Mouse (Mus musculus): ENCODE measurements around the gene Depdc5.
"Not testable (repeated sequence)": the region's sequence is repeated elsewhere in the genome, so short reads cannot be mapped to it uniquely, and the experiment has no call there.

Depdc5 gene

GRCm38 (mm10) chr5:32863253-32864228, at the start of gene Depdc5:
TSS of gene Depdc5 (plus strand) at chr5:32863701.
- DNase-seq (ENCODE audit: low spot score in 2 of 2) = peak; percentile 93 to 98

GRCm38 (mm10) chr5:32815396-32815795, 48.1 kb upstream of the Depdc5 start:
- DNase-seq (ENCODE audit: low spot score in 2 of 2) = no peak

GRCm38 (mm10) chr5:32820471-32820870, 43.0 kb upstream of the Depdc5 start:
- DNase-seq (ENCODE audit: low spot score in 2 of 2) = no peak

DNA sequence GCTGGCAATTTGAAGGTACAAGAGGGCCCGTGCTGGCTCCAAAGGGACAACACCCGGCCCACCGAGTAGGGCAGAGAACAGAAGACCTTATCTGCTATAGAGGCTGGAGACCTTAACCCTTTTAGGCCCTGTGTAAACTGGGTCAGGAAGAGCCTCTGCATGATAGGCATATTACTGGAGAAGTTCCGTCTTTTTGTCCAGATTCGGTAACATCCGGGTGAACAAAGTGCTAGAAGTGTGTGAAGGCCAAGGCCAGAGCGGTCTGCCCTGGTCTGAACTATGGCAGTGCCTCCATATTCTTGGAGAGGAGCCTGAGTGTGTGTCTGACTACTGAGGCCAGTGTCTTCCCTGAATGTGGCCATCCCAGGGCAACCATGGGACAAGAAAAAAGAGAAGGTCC, 36.5 kb upstream of the Depdc5 start, which contains the start of gene Gm20671:
Gene Gm20671 (minus strand): TSS at position 101 of the 400 bp plus-strand sequence.
- no peak for DNase-seq (ENCODE audit: low spot score in 2 of 2)

GRCm38 (mm10) chr5:32828766-32829165, 34.7 kb upstream of the Depdc5 start:
- DNase-seq (ENCODE audit: low spot score in 2 of 2) = not testable (repeated sequence)

- no peak for DNase-seq (ENCODE audit: low spot score in 2 of 2)
Observed at GRCm38 (mm10) chr5:32830054-32830453, 33.4 kb upstream of the Depdc5 start.

GRCm38 (mm10) chr5:32834497-32834896, 29.0 kb upstream of the Depdc5 start:
- DNase-seq (ENCODE audit: low spot score in 2 of 2) = no peak

- no peak for DNase-seq (ENCODE audit: low spot score in 2 of 2)
Observed at GRCm38 (mm10) chr5:32836976-32837375, 26.5 kb upstream of the Depdc5 start.

GRCm38 (mm10) chr5:32840029-32840428, 23.5 kb upstream of the Depdc5 start:
- DNase-seq (ENCODE audit: low spot score in 2 of 2) = no peak

DNA sequence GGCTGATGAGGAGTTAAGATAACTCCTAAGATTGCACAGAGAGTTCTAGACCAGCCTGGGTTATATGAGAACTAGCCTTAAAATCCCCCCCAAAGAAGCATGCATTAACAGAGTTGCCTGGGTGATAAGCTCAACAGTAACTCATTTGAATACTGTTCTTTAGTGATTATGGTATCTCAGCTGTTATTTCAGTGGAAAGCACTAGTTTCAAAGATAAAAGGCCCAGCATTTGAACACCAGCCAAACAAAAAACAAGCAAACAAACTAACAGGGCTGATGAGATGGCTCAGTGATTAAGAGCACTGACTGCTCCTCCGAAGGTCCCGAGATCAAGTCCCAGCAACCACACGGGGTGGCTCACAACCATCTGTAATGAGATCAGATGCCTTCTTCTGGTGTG, 14.3 kb upstream of the Depdc5 start:
- no peak for DNase-seq (ENCODE audit: low spot score in 2 of 2)

- DNase-seq (ENCODE audit: low spot score in 2 of 2) = not testable (repeated sequence)
Observed at GRCm38 (mm10) chr5:32849580-32849979, 13.9 kb upstream of the Depdc5 start.

DNA sequence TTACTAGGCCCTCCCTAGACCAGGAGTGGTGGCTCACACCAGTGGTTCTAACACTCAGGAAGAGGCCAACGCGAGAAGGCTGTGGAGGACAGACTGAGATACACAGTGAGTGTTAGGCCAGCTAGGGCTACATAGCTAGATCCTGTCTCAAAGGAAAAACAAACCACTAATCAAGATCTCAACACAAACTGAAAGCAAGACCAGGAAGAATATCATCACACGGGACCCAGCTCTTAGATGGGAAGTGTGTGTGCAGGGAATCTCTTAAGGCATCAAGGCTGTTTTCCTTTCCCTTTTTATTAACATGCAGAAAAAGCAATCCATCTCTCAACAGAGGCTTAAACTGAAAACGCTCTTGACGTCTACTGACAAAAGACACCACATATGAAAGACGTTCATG, 11.5 kb upstream of the Depdc5 start:
- DNase-seq (ENCODE audit: low spot score in 2 of 2) = no peak

DNA sequence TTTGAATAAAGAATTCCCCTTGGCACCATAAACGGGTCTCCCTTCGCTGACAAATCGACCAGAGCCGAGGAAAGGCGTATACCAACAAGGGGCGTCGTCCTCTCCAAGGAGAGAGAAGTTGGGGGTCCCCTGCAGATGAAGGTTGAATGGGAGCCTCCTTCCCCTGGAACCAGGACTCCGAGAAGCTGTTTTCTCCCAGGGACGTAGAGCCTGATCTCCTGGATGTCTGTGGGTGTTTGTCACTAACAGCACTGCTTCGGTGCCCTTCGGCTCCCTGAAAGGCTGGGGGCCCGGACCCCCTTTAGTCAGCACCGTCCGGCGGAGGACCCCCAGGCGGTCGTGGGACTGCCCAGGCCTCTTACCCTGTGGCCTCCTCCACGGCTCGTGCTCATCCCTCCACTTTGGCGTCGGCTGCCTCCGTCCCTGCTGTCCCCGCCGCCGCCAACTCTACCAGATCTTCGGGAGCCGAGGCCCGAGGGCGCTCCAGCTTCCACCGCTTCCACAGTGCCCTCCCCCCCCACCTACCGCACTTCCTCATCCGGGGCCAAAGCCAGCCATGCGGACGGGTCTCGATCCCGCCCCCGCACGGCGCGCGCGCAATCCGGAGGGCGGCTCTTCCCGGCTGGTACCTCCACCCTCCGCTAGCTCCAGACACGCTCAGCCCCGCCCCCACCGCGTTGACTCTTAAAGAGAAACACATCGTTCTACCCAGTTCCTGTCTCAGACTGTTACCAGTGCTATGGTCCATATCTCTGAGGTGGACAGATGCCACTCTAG, 9.6 kb upstream of the Depdc5 start, which contains the start of gene Prr14l:
Gene Prr14l (minus strand): TSS at position 526 of the 777 bp plus-strand sequence.
- peak; percentile 99 for DNase-seq (ENCODE audit: low spot score in 2 of 2)

- DNase-seq (ENCODE audit: low spot score in 2 of 2) = no peak
Observed at GRCm38 (mm10) chr5:32854818-32855217, 8.7 kb upstream of the Depdc5 start.

GRCm38 (mm10) chr5:32855274-32855673, 8.2 kb upstream of the Depdc5 start:
- not testable (repeated sequence) for DNase-seq (ENCODE audit: low spot score in 2 of 2)

DNA sequence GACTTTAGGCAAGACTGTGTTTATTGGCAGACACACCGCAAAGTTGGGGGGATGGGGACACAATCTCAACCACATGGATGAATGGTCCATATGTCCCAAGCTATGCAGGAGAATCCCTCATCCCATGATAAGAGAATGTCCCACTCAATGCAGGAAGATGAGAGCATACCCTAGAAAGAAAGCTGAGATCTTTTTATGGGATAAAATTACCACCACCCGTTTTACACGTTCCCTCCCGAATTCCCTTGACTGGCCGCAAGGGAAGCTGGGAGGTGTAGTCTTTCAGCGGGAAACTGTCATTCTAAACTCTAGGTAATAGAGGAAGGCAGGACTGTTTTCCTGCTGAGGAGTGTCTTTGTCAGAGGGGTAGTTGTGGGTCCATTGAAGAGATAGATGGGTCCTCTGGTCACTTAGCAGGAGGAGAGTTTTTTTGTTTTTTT, 5.7 kb upstream of the Depdc5 start:
- DNase-seq (ENCODE audit: low spot score in 2 of 2) = peak in 1 of 2 experiments; percentile 64

DNA sequence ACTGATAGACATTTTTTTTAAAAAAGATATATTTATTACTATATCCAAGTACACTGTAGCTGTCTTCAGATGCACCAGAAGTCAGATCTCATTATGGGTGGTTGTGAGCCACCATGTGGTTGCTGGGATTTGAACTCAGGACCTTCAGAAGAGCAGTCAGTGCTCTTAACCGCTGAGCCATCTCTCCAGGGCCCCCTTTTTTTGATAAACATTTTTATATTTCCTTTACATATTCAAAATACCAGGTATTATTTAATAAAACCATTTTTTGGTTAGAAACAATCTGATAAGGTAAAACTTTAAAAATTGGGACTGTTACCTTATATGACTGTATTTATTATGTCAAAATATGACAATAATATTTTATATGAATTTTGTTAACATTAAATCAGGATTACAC, 2.4 kb upstream of the Depdc5 start:
- no peak for DNase-seq (ENCODE audit: low spot score in 2 of 2)

DNA sequence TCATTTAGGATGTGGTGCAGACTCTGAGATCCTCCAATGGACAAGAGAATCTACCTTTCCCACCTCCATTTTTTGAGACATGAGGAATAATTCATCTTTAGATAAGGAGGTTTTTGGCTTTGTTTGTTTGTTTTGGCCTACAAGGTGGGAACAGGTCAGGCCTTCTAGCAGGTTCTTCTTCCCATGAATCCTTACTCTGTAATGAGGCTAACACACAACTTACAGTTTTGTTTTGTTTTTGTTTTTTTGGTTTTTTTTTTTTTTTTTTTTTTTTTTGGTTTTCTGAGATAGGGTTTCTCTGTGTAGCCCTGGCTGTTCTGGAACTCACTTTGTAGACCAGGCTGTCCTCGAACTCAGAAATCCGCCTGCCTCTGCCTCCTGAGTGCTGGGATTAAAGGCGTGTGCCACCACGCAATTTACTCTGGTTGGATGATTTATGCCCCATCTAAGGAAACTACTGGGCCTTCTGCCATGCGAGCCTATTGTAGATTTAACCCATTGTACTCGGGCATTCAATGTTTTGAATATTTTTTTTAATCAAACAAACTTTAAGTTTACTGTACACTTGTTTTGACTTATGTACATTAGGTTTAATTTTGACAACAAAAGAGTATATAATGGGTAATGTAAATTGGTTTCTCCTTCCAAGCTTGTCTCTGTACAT, 900 bp upstream of the Depdc5 start:
- DNase-seq (ENCODE audit: low spot score in 2 of 2) = no peak

DNA sequence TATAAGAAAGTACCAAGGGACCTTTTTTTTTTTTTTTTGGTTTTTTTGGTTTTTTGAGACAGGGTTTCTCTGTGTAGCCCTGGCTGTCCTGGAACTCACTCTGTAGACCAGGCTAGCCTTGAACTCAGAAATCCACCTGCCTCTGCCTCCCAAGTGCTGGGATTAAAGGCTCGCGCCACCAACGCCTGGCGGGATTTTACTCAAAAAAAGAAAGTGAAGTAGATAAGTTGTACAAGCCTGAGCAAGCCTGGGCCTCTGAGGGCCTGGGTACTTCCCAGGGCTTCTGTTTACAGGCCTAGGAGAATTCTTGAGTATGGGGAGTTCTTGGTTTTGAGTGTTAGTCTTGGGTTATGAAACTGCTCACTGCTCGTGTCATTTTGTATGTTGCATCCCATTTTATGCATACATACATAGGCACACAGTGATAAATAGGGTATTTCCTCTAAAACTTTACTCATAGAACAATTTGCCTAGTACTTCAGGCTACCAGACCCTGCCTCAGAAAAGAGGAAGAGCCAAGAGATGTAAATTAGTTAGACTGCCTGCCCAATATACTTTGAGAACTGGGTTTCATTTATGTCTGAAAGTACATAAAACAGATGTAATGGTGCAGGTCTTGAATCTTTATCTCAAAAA, 6.0 kb downstream of the Depdc5 start:
- peak in 1 of 2 experiments; percentile 17 for DNase-seq (ENCODE audit: low spot score in 2 of 2)

DNA sequence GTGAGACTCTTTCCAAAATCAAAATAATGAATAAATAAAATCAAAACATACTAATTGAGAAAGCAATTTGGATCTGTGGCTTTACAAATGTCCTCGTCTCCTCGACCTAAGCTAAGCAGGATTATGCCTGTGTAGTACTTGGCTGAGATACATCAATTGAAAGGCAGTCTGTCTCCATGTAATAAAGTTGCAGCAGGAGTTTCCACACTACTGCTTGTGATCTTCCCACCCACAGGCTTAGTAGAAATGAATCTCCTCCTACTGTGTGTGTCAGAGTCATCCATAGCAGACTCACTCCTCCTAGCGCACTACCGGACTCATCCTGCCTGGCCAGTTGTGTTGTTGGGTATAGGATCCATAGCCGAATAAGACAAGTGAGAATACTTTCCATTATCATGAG, 8.8 kb downstream of the Depdc5 start:
- no peak for DNase-seq (ENCODE audit: low spot score in 2 of 2)

DNA sequence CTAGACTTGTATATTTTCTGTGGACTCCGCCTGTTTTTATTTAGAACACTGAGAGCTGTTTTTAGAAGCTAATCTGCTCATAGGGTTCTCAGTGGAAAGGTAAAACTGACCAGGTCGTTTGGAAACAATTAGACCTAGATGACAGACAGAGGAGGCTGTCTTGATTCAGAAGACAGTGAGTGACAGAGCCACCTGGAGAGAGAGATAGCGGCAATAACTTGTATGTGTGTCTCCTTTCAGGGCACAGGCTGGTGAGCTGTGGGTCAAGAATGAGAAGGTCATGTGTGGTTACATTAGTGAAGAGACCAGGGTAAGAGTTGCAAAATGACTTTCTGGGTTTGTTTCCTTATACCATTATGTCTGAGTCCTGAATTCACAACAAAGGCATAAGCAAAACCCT, 23.2 kb downstream of the Depdc5 start:
- no peak for DNase-seq (ENCODE audit: low spot score in 2 of 2)

All from spleen, postnatal 10 days (tissue).